Mouse (Mus musculus) C2C12 (cell line): ENCODE data around the gene Cux2. TPM values are rescaled to one million over a fixed set of nuclear protein-coding genes. Genes with fewer than 3 reads are reported as not detected.

Source experiments
- H3K27me3 ChIP-seq: one replicate; pipeline ENCODE4 v1.6.1; 2011; ENCODE audit not compliant: control insufficient read depth, insufficient read depth, insufficient read length
- H3K36me3 ChIP-seq: one replicate; pipeline ENCODE4 v1.6.1; 2011; ENCODE audit not compliant: control insufficient read depth, insufficient read depth
- H3K4me3 ChIP-seq: one replicate; pipeline ENCODE4 v1.5.1; 2011; ENCODE audit warnings: mild to moderate bottlenecking, control low read depth; ENCODE audit not compliant: poor library complexity, insufficient read depth, severe bottlenecking
- H3K79me2 ChIP-seq: one replicate; pipeline ENCODE4 v1.6.1; 2011; ENCODE audit not compliant: control insufficient read depth, insufficient read depth
- H3K79me3 ChIP-seq: one replicate; pipeline ENCODE4 v1.6.1; 2011; ENCODE audit warnings: low read depth, control low read depth
- H3ac ChIP-seq: one replicate; pipeline ENCODE3; 2011; ENCODE audit warnings: low read depth; ENCODE audit not compliant: control insufficient read depth, insufficient read length
- CEBPB ChIP-seq: IDR thresholded peaks from one replicate; pipeline ENCODE4 v1.6.1; 2011; ENCODE audit warnings: low read depth, mild to moderate bottlenecking, control low read depth, moderate library complexity
- CTCF ChIP-seq: IDR thresholded peaks from one replicate; pipeline ENCODE4 v1.5.1; 2011; ENCODE audit not compliant: control insufficient read depth, insufficient read depth, insufficient read length
- FOSL1 ChIP-seq: IDR thresholded peaks from one replicate; pipeline ENCODE4 v1.8.0; 2011; ENCODE audit warnings: mild to moderate bottlenecking, low read length; ENCODE audit not compliant: poor library complexity, insufficient read depth, severe bottlenecking
- MAX ChIP-seq: IDR thresholded peaks from one replicate; pipeline ENCODE4 v1.6.1; 2011; ENCODE audit warnings: mild to moderate bottlenecking, control low read depth
- MYOD1 ChIP-seq: IDR thresholded peaks from one replicate; pipeline ENCODE4 v1.6.1; 2011; ENCODE audit warnings: low read depth; ENCODE audit not compliant: control insufficient read depth, insufficient read length
- MYOG ChIP-seq: IDR thresholded peaks from one replicate; pipeline ENCODE4 v1.6.1; 2011; ENCODE audit not compliant: control insufficient read depth, insufficient read length; ENCODE audit errors: extremely low read depth
- USF1 ChIP-seq: IDR thresholded peaks from one replicate; pipeline ENCODE4 v1.6.1; 2011; ENCODE audit warnings: low read depth, mild to moderate bottlenecking, control low read depth, moderate library complexity
- polyA plus RNA-seq: library from polyadenylated mRNA; unstranded; fragments of >200 nt; fragmentation: generic; extraction: Trizol; gene quantifications from one replicate; pipeline ENCODE4 v1.2.1, GENCODE M21; 2012; ENCODE audit warnings: missing spikeins

Cux2 gene
- polyA plus RNA-seq, 1 experiment: 0.08 TPM

DNA sequence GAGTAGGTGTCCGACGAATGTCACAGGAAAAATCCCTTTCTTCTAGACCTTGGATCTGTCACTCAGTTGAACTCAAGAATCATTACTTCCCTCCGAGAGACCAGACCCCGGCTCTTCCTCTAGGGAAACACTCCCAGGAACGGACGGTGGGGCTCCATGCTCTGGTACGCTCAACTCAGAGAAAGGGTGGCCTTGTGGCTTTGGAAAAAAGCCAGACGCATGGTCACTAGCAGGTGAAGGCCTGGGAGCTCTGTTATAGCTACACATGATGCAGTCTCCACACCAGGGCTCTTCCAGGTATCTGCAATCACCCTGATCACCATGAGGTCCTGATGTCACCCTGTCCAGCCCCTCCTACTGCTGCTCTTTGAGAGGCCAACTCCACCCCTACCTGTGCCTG lies 35.2 kb downstream of the Cux2 start:
- H3K79me2 ChIP-seq: no peaks in the 10 kb centered on the region
- no peak overlapping the region for H3ac ChIP-seq
- H3K4me3 ChIP-seq: no peak overlapping the region
- no peaks in the 10 kb centered on the region for H3K79me3 ChIP-seq
- H3K36me3 ChIP-seq: no peaks in the 10 kb centered on the region
- peaks cover 75% of the 10 kb centered on the region for H3K27me3 ChIP-seq
- TF ChIP-seq USF1: no peak
- TF ChIP-seq CTCF: no peak
- TF ChIP-seq MAX: no peak
- no peak for TF ChIP-seq CEBPB
- no peak for TF ChIP-seq MYOD1
- TF ChIP-seq MYOG: no peak
- no peak for TF ChIP-seq FOSL1

DNA sequence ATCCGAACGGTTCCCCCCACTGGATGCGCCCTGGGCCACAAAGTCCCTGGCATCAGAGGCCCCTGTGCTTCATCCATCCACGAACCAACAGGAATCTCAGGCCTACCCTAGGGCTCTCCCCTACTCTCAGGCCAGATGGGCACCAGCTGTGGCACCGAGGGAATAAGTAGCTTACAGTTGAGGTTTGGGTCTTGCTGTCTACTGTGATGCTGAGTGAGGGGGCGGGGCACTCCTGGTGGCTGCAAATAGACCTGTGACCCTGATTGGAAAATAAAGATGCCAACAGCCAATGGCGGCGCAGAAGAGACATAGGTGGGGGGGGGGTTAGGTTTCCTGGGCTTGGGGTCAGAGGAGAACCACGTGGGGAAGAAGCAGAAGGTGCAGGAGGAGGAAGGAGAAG lies 38.6 kb downstream of the Cux2 start:
- no peaks in the 10 kb centered on the region for H3K79me3 ChIP-seq
- H3K79me2 ChIP-seq: no peaks in the 10 kb centered on the region
- no peak for TF ChIP-seq MYOD1
- no peak for TF ChIP-seq CEBPB
- TF ChIP-seq CTCF: no peak
- TF ChIP-seq MAX: no peak
- no peak for TF ChIP-seq USF1
- no peak for TF ChIP-seq MYOG
- TF ChIP-seq FOSL1: no peak
- peaks cover 52% of the 10 kb centered on the region for H3K27me3 ChIP-seq
- H3K36me3 ChIP-seq: no peaks in the 10 kb centered on the region
- H3K4me3 ChIP-seq: no peak overlapping the region
- no peak overlapping the region for H3ac ChIP-seq

DNA sequence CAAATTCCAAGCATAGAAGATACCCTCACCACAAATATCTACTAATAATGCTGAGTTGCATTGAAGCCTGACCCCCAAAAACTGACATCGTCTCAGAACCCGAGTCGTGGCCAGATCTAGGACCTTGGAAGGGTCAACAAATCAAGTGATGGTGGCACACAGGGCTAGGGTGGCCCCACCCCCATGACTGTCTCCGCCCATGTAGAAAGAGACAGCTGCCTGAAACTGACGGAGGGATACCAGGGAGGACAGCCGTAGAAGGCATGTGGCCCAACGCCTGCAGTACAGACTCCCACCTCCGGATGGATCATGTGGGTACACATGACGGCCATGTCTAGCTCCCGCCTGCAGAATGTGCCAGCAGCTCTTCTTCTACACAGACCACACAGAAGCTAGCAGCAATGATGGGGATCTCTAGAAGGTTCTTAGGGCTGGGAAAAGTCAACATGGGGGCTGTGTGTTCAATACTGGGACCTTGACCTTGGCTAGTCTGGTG lies 41.9 kb downstream of the Cux2 start:
- TF ChIP-seq FOSL1 (no peak), CTCF (no peak), USF1 (no peak), MYOD1 (no peak), CEBPB (no peak), MAX (no peak), MYOG (no peak)
- peaks cover 39% of the 10 kb centered on the region for H3K27me3 ChIP-seq
- no peaks in the 10 kb centered on the region for H3K79me2 ChIP-seq

DNA sequence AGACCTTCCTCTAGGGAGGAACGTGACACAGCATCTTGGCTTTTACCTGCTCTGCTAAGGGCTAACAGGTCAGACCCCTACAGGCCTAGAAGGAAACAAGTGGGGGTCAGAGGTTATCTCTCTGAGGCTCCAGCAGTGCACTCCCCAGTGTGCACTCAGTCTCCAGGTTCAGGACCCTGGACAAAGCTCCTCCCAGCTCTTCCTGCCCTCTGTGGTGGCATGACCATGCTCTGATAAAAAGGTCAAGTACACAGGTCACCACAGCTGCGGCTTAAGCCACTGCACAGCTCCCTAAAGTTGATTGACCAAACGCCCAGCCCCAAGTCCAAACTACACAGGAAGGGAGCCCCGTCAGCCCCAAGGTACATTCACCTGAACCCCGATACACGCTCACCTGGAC lies 46.4 kb downstream of the Cux2 start:
- H3K4me3 ChIP-seq: no peak overlapping the region
- H3K36me3 ChIP-seq: no peaks in the 10 kb centered on the region
- no peaks in the 10 kb centered on the region for H3K79me3 ChIP-seq
- TF ChIP-seq USF1 (no peak), MYOD1 (no peak)
- no peak overlapping the region for H3ac ChIP-seq
- peaks cover 56% of the 10 kb centered on the region for H3K27me3 ChIP-seq
- H3K79me2 ChIP-seq: no peaks in the 10 kb centered on the region

More for the DNA sequence above, 41.9 kb downstream of the Cux2 start:
- Histone ChIP-seq H3K4me3 (no peak overlapping the region), H3K79me3 (no peaks in the 10 kb centered on the region), H3K36me3 (no peaks in the 10 kb centered on the region), H3ac (no peak overlapping the region)

DNA sequence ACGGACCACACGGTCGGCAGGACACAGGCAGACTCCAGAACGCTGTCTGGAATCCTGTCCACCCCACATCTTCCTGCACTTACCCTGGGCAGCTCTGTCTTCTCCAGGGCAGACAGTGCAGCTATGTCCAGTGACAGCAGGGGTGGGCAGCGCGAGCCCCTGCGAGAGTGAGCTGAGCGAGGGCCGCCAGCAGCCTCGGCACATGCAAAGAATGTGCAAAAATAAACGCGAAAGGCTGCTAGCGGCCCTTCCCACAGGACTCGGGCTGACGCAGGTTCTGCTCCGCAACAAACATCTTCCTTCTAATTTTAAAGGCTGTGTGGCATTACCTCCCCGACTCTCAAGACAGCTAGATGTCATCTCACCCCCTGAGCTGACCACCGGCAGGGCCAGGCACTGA lies 47.8 kb downstream of the Cux2 start:
- peaks cover 67% of the 10 kb centered on the region for H3K27me3 ChIP-seq
- H3K36me3 ChIP-seq: no peaks in the 10 kb centered on the region

DNA sequence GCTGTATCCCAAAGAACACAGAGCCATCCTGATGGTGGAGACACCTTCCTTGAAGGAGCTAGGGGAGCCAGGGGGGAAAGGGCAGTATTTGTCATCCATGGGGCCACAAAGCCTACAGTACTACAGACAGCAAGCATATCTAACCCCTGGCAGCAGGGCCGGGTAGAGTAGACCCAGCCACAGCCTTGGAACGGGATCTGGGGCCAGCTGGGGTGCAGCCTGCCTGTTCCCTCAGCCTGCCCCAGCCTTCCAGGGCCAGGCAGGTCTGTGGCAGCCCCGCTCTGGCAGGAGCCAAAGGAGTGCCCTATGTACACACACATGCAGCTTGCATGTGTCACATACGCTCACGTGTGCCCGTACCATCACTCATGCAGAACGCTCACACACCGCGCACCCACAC lies 48.6 kb downstream of the Cux2 start:
- TF ChIP-seq MAX: no peak
- TF ChIP-seq MYOD1: no peak
- no peak for TF ChIP-seq FOSL1
- no peak for TF ChIP-seq CTCF
- TF ChIP-seq CEBPB: no peak
- TF ChIP-seq MYOG: no peak
- no peak for TF ChIP-seq USF1
- H3K4me3 ChIP-seq: no peak overlapping the region
- H3K36me3 ChIP-seq: no peaks in the 10 kb centered on the region
- no peaks in the 10 kb centered on the region for H3K79me2 ChIP-seq
- H3K27me3 ChIP-seq: peaks cover 74% of the 10 kb centered on the region
- H3K79me3 ChIP-seq: no peaks in the 10 kb centered on the region
- no peak overlapping the region for H3ac ChIP-seq

More for the DNA sequence above, 47.8 kb downstream of the Cux2 start:
- Histone ChIP-seq H3K79me2 (no peaks in the 10 kb centered on the region), H3K4me3 (no peak overlapping the region), H3ac (no peak overlapping the region), H3K79me3 (no peaks in the 10 kb centered on the region)
- no peak for TF ChIP-seq CEBPB
- TF ChIP-seq MAX: no peak
- TF ChIP-seq USF1: no peak
- TF ChIP-seq FOSL1: no peak
- no peak for TF ChIP-seq MYOG
- TF ChIP-seq CTCF: no peak
- TF ChIP-seq MYOD1: no peak
